Mouse (Mus musculus) heart, adult 8-10 months (tissue): ENCODE measurements around the gene Zbtb7b. TPM values are rescaled to one million over a fixed set of nuclear protein-coding genes. Genes with fewer than 3 reads are reported as not detected.

Source experiments
- DNase-seq: peaks from one replicate; pipeline ENCODE4 v3.0.0; 2022; ENCODE audit warnings: low spot score
- total RNA-seq, 4 experiments: library from RNA; stranded (reverse); gene quantifications; 2 replicates each; pipeline ENCODE4 v1.2.4; 2022

Gene Zbtb7b
- total RNA-seq, 4 experiments from 2014 or later: 19.6 to 23.2 (median 22.9) TPM

- no peak for DNase-seq
Measured at GRCm38 (mm10) chr3:89365486-89366414, 28.8 kb downstream of the Zbtb7b start.

GRCm38 (mm10) chr3:89365153-89365485 is 29.5 kb downstream of the Zbtb7b start, which contains the start of gene Dcst1:
TSS of gene Dcst1 (minus strand) at chr3:89365253.
- DNase-seq: no peak

- no peak for DNase-seq
Measured at GRCm38 (mm10) chr3:89364631-89365030, 29.9 kb downstream of the Zbtb7b start.

GRCm38 (mm10) chr3:89361675-89362074 is 32.9 kb downstream of the Zbtb7b start, which contains the start of gene Dcst2:
TSS of gene Dcst2 (plus strand) at chr3:89361975.
- DNase-seq: no peak

GRCm38 (mm10) chr3:89360237-89360636 is 34.3 kb downstream of the Zbtb7b start:
- no peak for DNase-seq

GRCm38 (mm10) chr3:89359630-89360029 is 34.9 kb downstream of the Zbtb7b start:
- no peak for DNase-seq

- no peak for DNase-seq
Measured at GRCm38 (mm10) chr3:89356029-89356428, 38.5 kb downstream of the Zbtb7b start.

- DNase-seq: no peak
Measured at GRCm38 (mm10) chr3:89355512-89355902, 39.1 kb downstream of the Zbtb7b start.

GRCm38 (mm10) chr3:89354816-89355511 is 39.6 kb downstream of the Zbtb7b start:
- peak; percentile 89 for DNase-seq

GRCm38 (mm10) chr3:89351271-89351670 is 43.3 kb downstream of the Zbtb7b start:
- DNase-seq: no peak

- peak; percentile 90 for DNase-seq
Measured at GRCm38 (mm10) chr3:89349869-89350501, 44.6 kb downstream of the Zbtb7b start, which contains the start of gene Adam15. TSS of gene Adam15 (minus strand) at chr3:89349996.

GRCm38 (mm10) chr3:89348911-89349868 is 45.4 kb downstream of the Zbtb7b start:
- peak; percentile 78 for DNase-seq

- DNase-seq: peak; percentile 55
Measured at GRCm38 (mm10) chr3:89347916-89348315, 46.7 kb downstream of the Zbtb7b start.

GRCm38 (mm10) chr3:89346815-89347540 is 47.6 kb downstream of the Zbtb7b start:
- peak; percentile 44 for DNase-seq

- DNase-seq: no peak
Measured at GRCm38 (mm10) chr3:89343279-89343678, 51.3 kb downstream of the Zbtb7b start.

- DNase-seq: no peak
Measured at GRCm38 (mm10) chr3:89341794-89342193, 52.8 kb downstream of the Zbtb7b start.

- peak; percentile 75 for DNase-seq
Measured at GRCm38 (mm10) chr3:89340465-89340864, 54.1 kb downstream of the Zbtb7b start.

- DNase-seq: peak; percentile 55
Measured at GRCm38 (mm10) chr3:89339416-89339815, 55.2 kb downstream of the Zbtb7b start.

- DNase-seq: no peak
Measured at GRCm38 (mm10) chr3:89337721-89338578, 56.6 kb downstream of the Zbtb7b start, which contains the start of gene Efna4. TSS of gene Efna4 (minus strand) at chr3:89338028.
